Mouse (Mus musculus): Measurements from ENCODE around the gene Cnn1. TPM values are rescaled to one million over a fixed set of nuclear protein-coding genes. Genes with fewer than 3 reads are reported as not detected.
A peak's percentile ranks its signal among the peaks of the same experiment; 100 is the strongest.
"Not testable (repeated sequence)": the region's sequence is repeated elsewhere in the genome, so short reads cannot be mapped to it uniquely, and the experiment has no call there.

The Cnn1 gene
- total and polyA plus RNA-seq, 2 experiments from 2014 or later, result 41.3 to 305 TPM

DNA sequence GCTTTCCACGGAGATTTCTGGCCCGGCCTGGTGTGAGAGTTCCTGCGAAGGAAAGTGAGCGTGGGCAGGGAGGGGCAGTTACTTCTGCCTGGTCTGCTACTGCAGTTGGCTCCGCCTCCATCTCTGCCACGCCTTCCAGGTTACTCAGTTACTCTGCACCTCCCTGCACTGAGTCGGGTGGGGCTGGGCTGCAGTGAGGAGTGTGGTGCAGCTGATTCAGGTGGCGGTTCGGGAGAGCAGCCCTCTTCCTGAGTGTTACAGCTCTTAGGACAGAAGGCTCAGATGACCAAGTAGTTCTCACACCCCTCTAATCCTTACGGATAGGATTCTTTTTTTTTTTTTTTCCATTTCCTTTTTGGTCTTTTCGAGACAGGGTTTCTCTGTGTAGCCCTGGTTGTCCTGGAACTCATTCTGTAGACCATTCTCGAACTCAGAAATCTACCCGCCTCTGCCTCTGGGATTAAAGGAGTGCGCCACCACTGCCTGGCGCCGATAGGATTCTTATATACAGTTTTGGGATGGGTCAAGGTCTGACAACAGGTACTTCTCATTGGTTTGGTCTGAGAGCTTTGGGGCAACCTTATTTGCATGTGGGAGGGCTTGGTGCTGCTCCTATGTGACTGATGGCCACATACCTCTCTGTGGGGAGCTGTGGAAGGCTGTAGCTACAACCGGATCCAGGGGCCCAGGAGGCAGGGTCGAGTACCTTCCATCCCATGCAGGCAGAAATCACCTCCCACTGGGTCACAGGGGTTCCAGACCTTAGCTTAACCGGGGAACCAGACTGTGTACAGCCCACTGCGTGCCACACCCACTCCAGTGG, 50.6 kb downstream of the Cnn1 start:
- ATAC-seq (ENCODE audit: insufficient read depth, low read depth) (no peak), DNase-seq (ENCODE audit: low spot score) (no peak)
- no peaks in the 10 kb centered on the region for H3K36me3 ChIP-seq (replicated peaks; ENCODE audit: control insufficient read depth, insufficient read depth, low read length)
- H3K4me3 ChIP-seq (ENCODE audit: low read depth, low read length), result no peak overlapping the region
- no peaks in the 10 kb centered on the region for H3K4me1 ChIP-seq (ENCODE audit: control insufficient read depth, insufficient read depth)
- WGBS, result 64% methylated on average over 20 of the region's 20 CpGs
- TF ChIP-seq EP300 (IDR thresholded peaks at IDR 0.05; ENCODE audit: low read depth) (no peak), CTCF (IDR thresholded peaks at IDR 0.05; ENCODE audit: low read depth) (no peak)
- H3K9ac ChIP-seq (replicated peaks; ENCODE audit: low read depth, low read length), result no peak overlapping the region
- H3K9me3 ChIP-seq (replicated peaks; ENCODE audit: control insufficient read depth, low read length), result no peaks in the 10 kb centered on the region; the same call in none of the 2 replicates
- H3K27ac ChIP-seq (ENCODE audit: low read depth), result no peak overlapping the region
- H3K4me2 ChIP-seq (ENCODE audit: low read depth, low read length), result no peak overlapping the region
- H3K27me3 ChIP-seq (ENCODE audit: control insufficient read depth, insufficient read depth, low read length), result no peaks in the 10 kb centered on the region

DNA sequence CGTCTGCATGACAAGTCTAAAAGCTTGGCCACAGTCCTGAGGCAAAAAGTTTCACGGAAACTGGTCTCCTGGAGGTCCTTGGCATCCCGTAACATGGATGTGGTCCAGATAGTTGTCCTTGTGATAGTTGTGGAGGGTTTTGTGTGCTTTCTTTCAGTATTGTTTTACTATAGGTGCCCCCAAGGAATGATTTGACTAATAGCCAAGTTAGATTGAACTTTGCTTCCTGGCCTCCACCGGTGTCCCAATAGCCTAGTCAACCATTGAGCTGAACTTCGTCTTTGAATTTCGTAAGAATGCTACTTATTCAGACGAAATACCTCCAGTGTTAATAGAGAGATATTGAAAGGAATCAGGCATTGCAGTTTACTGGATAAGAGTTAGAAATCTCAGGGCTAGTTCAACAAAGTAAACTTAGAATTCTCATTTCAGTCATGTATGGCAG, 51.3 kb downstream of the Cnn1 start:
- not testable (repeated sequence) for H3K9me3 ChIP-seq (replicated peaks; ENCODE audit: control insufficient read depth, low read length); DNase-seq (ENCODE audit: low spot score); ATAC-seq (ENCODE audit: insufficient read depth, low read depth); H3K9ac ChIP-seq (replicated peaks; ENCODE audit: low read depth, low read length); H3K4me3 ChIP-seq (ENCODE audit: low read depth, low read length); H3K27me3 ChIP-seq (ENCODE audit: control insufficient read depth, insufficient read depth, low read length); H3K27ac ChIP-seq (ENCODE audit: low read depth); H3K36me3 ChIP-seq (replicated peaks; ENCODE audit: control insufficient read depth, insufficient read depth, low read length); H3K4me1 ChIP-seq (ENCODE audit: control insufficient read depth, insufficient read depth); H3K4me2 ChIP-seq (ENCODE audit: low read depth, low read length)
- 72% methylated on average over 7 of the region's 7 CpGs for WGBS

DNA sequence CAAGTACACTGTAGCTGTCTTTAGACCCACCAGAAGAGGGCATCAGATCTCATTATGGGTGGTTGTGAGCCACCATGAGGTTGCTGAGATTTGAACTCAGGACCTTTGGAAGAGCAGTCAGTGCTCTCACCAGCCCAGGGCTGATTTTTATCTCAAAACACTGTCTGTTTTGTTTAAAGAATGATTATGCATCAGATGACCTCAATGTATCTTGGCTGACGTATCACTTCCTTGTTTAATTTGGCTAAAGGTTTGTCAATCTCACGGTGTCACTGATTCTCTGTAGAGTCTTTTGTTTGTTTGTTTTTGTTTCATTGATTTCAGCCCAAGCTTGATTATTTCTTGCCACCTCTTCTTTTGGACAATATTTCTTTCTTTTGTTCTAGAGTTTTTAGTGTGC, 51.9 kb downstream of the Cnn1 start:
- TF ChIP-seq EP300 (IDR thresholded peaks at IDR 0.05; ENCODE audit: low read depth) (no peak), CTCF (IDR thresholded peaks at IDR 0.05; ENCODE audit: low read depth) (no peak)
- Histone ChIP-seq H3K27ac (ENCODE audit: low read depth) (no peak overlapping the region), H3K4me2 (ENCODE audit: low read depth, low read length) (no peak overlapping the region), H3K4me1 (ENCODE audit: control insufficient read depth, insufficient read depth) (no peaks in the 10 kb centered on the region), H3K9me3 (replicated peaks; ENCODE audit: control insufficient read depth, low read length) (no peaks in the 10 kb centered on the region; the same call in none of the 2 replicates), H3K36me3 (replicated peaks; ENCODE audit: control insufficient read depth, insufficient read depth, low read length) (no peaks in the 10 kb centered on the region), H3K9ac (replicated peaks; ENCODE audit: low read depth, low read length) (no peak overlapping the region), H3K4me3 (ENCODE audit: low read depth, low read length) (no peak overlapping the region), H3K27me3 (ENCODE audit: control insufficient read depth, insufficient read depth, low read length) (no peaks in the 10 kb centered on the region)
- 76% methylated on average over 2 of the region's 2 CpGs for WGBS
- ATAC-seq (ENCODE audit: insufficient read depth, low read depth), result no peak
- no peak for DNase-seq (ENCODE audit: low spot score)

DNA sequence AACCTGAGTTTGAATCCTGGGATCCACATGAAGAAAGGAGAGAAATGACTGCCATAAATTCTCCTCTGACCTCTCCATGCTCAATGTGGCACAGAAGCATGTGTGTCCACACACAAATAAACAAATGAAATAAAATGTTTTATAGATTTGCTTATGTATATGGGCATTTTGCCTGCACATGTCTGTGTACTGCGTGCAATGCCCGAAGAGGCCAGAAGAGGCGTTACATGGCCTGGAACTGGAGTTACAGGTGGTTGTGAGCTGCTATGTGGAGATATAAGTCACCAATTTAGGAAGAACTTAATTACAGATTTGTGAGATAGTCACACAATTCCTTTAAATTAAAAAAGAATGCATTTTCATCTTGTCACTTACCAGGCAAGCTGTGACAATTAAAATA, 54.8 kb downstream of the Cnn1 start:
- no peak overlapping the region for H3K27ac ChIP-seq (ENCODE audit: low read depth)
- 80% methylated on average over 3 of the region's 3 CpGs for WGBS
- no peak overlapping the region for H3K4me2 ChIP-seq (ENCODE audit: low read depth, low read length)
- TF ChIP-seq CTCF (IDR thresholded peaks at IDR 0.05; ENCODE audit: low read depth), result no peak
- TF ChIP-seq EP300 (IDR thresholded peaks at IDR 0.05; ENCODE audit: low read depth), result no peak
- DNase-seq (ENCODE audit: low spot score) (no peak), ATAC-seq (ENCODE audit: insufficient read depth, low read depth) (no peak)
- no peak overlapping the region for H3K9ac ChIP-seq (replicated peaks; ENCODE audit: low read depth, low read length)
- H3K4me1 ChIP-seq (ENCODE audit: control insufficient read depth, insufficient read depth), result peaks cover 4% of the 10 kb centered on the region; the same call in 1 of the 2 replicates
- no peaks in the 10 kb centered on the region; the same call in 1 of the 2 replicates for H3K9me3 ChIP-seq (replicated peaks; ENCODE audit: control insufficient read depth, low read length)
- H3K36me3 ChIP-seq (replicated peaks; ENCODE audit: control insufficient read depth, insufficient read depth, low read length), result no peaks in the 10 kb centered on the region; the same call in 1 of the 2 replicates
- H3K4me3 ChIP-seq (ENCODE audit: low read depth, low read length), result no peak overlapping the region
- no peaks in the 10 kb centered on the region for H3K27me3 ChIP-seq (ENCODE audit: control insufficient read depth, insufficient read depth, low read length)

DNA sequence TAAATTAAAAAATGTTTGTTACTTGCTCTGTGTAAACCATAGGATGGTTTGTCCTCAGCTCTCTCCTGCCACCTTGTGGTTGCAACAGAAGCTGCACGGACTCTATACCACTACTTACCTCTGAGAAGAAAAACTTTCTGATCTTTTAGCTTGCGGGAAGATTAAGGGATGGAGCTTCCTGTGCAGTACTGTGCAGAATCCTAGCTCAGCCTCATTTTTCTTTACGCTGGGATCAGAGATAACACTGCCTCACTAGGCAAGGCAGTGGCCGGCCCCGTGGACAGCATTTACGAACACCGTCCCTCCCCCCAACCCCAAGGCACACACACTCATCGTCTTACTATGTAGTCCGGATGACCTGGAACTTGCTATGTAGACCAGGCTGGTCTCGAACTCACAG, 56.6 kb downstream of the Cnn1 start:
- Histone ChIP-seq H3K27ac (ENCODE audit: low read depth) (no peak overlapping the region), H3K36me3 (replicated peaks; ENCODE audit: control insufficient read depth, insufficient read depth, low read length) (no peaks in the 10 kb centered on the region; the same call in 1 of the 2 replicates), H3K9me3 (replicated peaks; ENCODE audit: control insufficient read depth, low read length) (no peaks in the 10 kb centered on the region), H3K4me1 (ENCODE audit: control insufficient read depth, insufficient read depth) (peaks cover 4% of the 10 kb centered on the region; the same call in 1 of the 2 replicates), H3K4me2 (ENCODE audit: low read depth, low read length) (peak overlapping the region; percentile 46), H3K4me3 (ENCODE audit: low read depth, low read length) (peak overlapping the region; percentile 12; the same call in 1 of the 2 replicates), H3K27me3 (ENCODE audit: control insufficient read depth, insufficient read depth, low read length) (no peaks in the 10 kb centered on the region), H3K9ac (replicated peaks; ENCODE audit: low read depth, low read length) (no peak overlapping the region)
- DNase-seq (ENCODE audit: low spot score) (peak; percentile 67), ATAC-seq (ENCODE audit: insufficient read depth, low read depth) (0 out of 2 replicates have a peak, but pooled peaks have one; percentile 12)
- 6% methylated on average over 10 of the region's 10 CpGs for WGBS
- peak; percentile 81 for TF ChIP-seq CTCF (IDR thresholded peaks at IDR 0.05; ENCODE audit: low read depth)
- TF ChIP-seq EP300 (IDR thresholded peaks at IDR 0.05; ENCODE audit: low read depth), result no peak

All from heart, postnatal 0 days (tissue).